Mouse (Mus musculus): Measurements from ENCODE around the gene Ust. TPM values are rescaled to one million over a fixed set of nuclear protein-coding genes. Genes with fewer than 3 reads are reported as not detected.

The Ust gene
- 0.38 and 0.41 TPM in 2 replicates for polyA plus RNA-seq (2012; rRNA removed)

DNA sequence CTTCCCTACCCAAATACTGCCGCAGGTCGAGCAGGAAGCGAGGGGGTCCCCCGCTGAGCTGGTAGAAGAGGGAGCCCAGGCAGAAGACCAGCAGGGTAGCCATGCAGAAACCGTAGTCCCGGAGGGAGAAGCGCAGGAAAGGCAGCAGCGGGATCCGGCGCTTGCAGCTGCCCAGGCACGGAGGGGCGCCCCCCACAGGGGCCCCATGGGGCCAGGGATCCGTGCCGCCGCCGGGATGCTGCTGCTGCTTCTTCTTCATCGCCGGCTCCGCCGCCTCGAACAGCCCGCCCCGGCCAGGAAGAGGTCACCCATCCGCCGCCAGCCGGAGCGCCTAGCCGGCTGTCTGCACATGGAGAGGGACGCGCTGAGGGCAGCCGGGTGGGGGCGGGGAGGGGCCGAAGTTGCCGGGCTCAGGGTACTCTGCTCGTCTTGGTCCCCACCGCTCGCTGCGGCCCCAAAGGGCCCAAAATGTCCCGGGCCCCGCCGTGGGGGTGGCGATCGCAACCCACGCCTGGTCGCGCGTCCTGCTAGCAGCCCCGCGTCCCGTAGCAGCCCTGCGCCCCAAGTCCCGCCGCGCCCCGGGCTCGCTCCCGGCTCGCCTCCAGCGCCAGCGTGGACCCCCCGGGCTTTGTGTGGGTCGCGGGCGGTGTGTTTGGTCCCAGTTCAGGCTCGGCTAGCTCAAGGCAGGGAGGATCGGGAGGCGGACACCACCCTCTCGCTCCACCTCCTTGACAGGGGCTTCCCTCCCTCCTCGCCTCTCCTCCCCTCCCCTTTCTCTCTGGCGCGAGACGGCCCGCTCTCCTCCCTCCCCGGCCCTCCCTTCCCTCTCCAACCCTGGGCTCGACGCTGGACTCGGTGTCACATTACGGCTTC, at the start of gene Ust:
Gene Ust, minus strand, starts transcription at position 685 of the 873 bp plus-strand sequence.

